In genomic region chr2:68361701-68362100, GRCm38 (mm10) we compare ENCODE assay signal across 21 mouse cellular contexts.
DNase-seq lines count a peak whose midpoint lies in the region; ATAC-seq and TF ChIP-seq lines count a peak whose summit lies in the region.
"Had no signal": no experiment of that assay in that cellular context is flagged by ENCODE, and none has a peak within 500 bp of the region (broad histone marks: within the 10 kb centered on the region; RNA-seq: fewer than 3 reads in every experiment).

No protein-coding gene starts in this region.

- H3K4me2 ChIP-seq in forebrain, embryonic 11.5 days (ENCODE audit: low read depth, low read length, severe bottlenecking) = no peak overlapping the region
- no peak overlapping the region for H3K4me2 ChIP-seq in heart, embryonic 13.5 days
- no peak overlapping the region for H3K4me2 ChIP-seq in hindbrain, embryonic 15.5 days
- H3K4me2 ChIP-seq: forebrain, embryonic 15.5 days; limb, embryonic 12.5 days; liver, embryonic 12.5 days; midbrain, embryonic 11.5 days had no signal

- peaks cover 26% of the 10 kb centered on the region for H3K36me3 ChIP-seq in forebrain, embryonic 10.5 days (replicated peaks)
- no peaks in the 10 kb centered on the region; the same call in 1 of the 2 replicates for H3K36me3 ChIP-seq in forebrain, embryonic 11.5 days (ENCODE audit: control insufficient read depth, insufficient read depth, low read length)
- peaks cover 44% of the 10 kb centered on the region for H3K36me3 ChIP-seq in heart, embryonic 13.5 days
- H3K36me3 ChIP-seq in hindbrain, embryonic 15.5 days = peaks cover 8% of the 10 kb centered on the region
- H3K36me3 ChIP-seq in thymus, adult 2 months (ENCODE audit: control insufficient read depth, insufficient read depth, low read length) = no peaks in the 10 kb centered on the region
- H3K36me3 ChIP-seq: liver, embryonic 12.5 days had no signal

- H3K27ac ChIP-seq in forebrain, embryonic 10.5 days = 0 out of 2 replicates have a peak overlapping the region, but pooled peaks have one; percentile 0
- H3K27ac ChIP-seq in forebrain, embryonic 11.5 days (ENCODE audit: low read depth, low read length) = no peak overlapping the region
- H3K27ac ChIP-seq in heart, embryonic 13.5 days (replicated peaks) = peak overlapping the region; percentile 43
- H3K27ac ChIP-seq in left cerebral cortex, adult 2 months = peak overlapping the region; percentile 19; the same call in 1 of the 2 replicates
- no peak overlapping the region for H3K27ac ChIP-seq in hindbrain, embryonic 15.5 days (replicated peaks)
- no peak overlapping the region for H3K27ac ChIP-seq in thymus, adult 2 months (ENCODE audit: control insufficient read depth, insufficient read depth, low read length)
- H3K27ac ChIP-seq: forebrain, embryonic 15.5 days; limb, embryonic 12.5 days; liver, embryonic 12.5 days had no signal

- H3K9me3 ChIP-seq in forebrain, embryonic 10.5 days = no peaks in the 10 kb centered on the region
- H3K9me3 ChIP-seq in forebrain, embryonic 11.5 days (ENCODE audit: control insufficient read depth, low read length) = no peaks in the 10 kb centered on the region
- no peaks in the 10 kb centered on the region for H3K9me3 ChIP-seq in heart, embryonic 13.5 days
- H3K9me3 ChIP-seq in hindbrain, embryonic 15.5 days = no peaks in the 10 kb centered on the region
- H3K9me3 ChIP-seq: forebrain, embryonic 15.5 days; limb, embryonic 12.5 days; liver, embryonic 12.5 days had no signal

- 65% methylated on average over 5 of the region's 5 CpGs for WGBS in forebrain, embryonic 10.5 days
- 61% methylated on average over 5 of the region's 5 CpGs for WGBS in forebrain, embryonic 11.5 days
- 38% methylated on average over 5 of the region's 5 CpGs for WGBS in heart, embryonic 13.5 days
- 28% methylated on average over 5 of the region's 5 CpGs for WGBS in hindbrain, embryonic 15.5 days
- WGBS in thymus, adult 2 months = 89% methylated on average over 5 of the region's 5 CpGs

- intact Hi-C loops in heart, postnatal 25 days (cut with DNase I) = loop anchor here (5.0 kb wide), 1 partner anchor 206 kb away; no protein-coding TSS in a partner anchor
- intact Hi-C loops in left cerebral cortex, adult 2 months (cut with DNase I) = no loop called here

- DNase-seq in forebrain, embryonic 10.5 days (ENCODE audit: extremely low spot score, low spot score) = no peak
- no peak for DNase-seq in forebrain, embryonic 11.5 days (ENCODE audit: low spot score)
- DNase-seq in heart, postnatal 25 days (ENCODE audit: low spot score) = no peak
- DNase-seq in left cerebral cortex, adult 2 months (ENCODE audit: extremely low spot score in 1 of 2, low spot score in 2 of 2) = no peak
- DNase-seq in left cerebral cortex, adult 11 months (ENCODE audit: low spot score) = no peak
- DNase-seq in thymus, adult 2 months = no peak
- DNase-seq: adrenal gland, postnatal 10 days; cerebellum, adult 8-10 months; cerebellum, postnatal 36 days; gastrocnemius, postnatal 14 days; kidney, adult 2 months; kidney, postnatal 10 days; lung, adult 18-20 months; lung, postnatal 10 days; thymus, postnatal 25 days had no signal

- no peaks in the 10 kb centered on the region for H3K27me3 ChIP-seq in forebrain, embryonic 10.5 days (ENCODE audit: poor library complexity, severe bottlenecking)
- H3K27me3 ChIP-seq in forebrain, embryonic 11.5 days (ENCODE audit: control insufficient read depth, insufficient read depth, low read length) = no peaks in the 10 kb centered on the region
- no peaks in the 10 kb centered on the region for H3K27me3 ChIP-seq in heart, embryonic 13.5 days (replicated peaks)
- no peaks in the 10 kb centered on the region for H3K27me3 ChIP-seq in hindbrain, embryonic 15.5 days
- H3K27me3 ChIP-seq in thymus, adult 2 months (ENCODE audit: control insufficient read depth, insufficient read depth, low read length) = no peaks in the 10 kb centered on the region
- H3K27me3 ChIP-seq: forebrain, embryonic 15.5 days; limb, embryonic 12.5 days; liver, embryonic 12.5 days had no signal

- no peak for ATAC-seq in forebrain, embryonic 11.5 days (replicated peaks; ENCODE audit: low FRiP score)
- no peak for ATAC-seq in heart, embryonic 13.5 days (ENCODE audit: extremely low read depth, insufficient number of reproducible peaks, low FRiP score, low TSS enrichment)
- ATAC-seq in hindbrain, embryonic 15.5 days (ENCODE audit: low FRiP score, low read depth) = 0 out of 2 replicates have a peak, but pooled peaks have one; percentile 5
- ATAC-seq: forebrain, embryonic 15.5 days; liver, embryonic 12.5 days had no signal

- no peak for TF ChIP-seq CTCF in left cerebral cortex, adult 2 months (IDR thresholded peaks at IDR 0.05)
- TF ChIP-seq CTCF in thymus, adult 2 months (IDR thresholded peaks at IDR 0.05; ENCODE audit: borderline replicate concordance, control insufficient read depth, extremely low read depth, insufficient read depth, low read length, poor library complexity) = no peak

- H3K9ac ChIP-seq in forebrain, embryonic 11.5 days (ENCODE audit: low read length) = no peak overlapping the region
- H3K9ac ChIP-seq in heart, embryonic 13.5 days = no peak overlapping the region
- no peak overlapping the region for H3K9ac ChIP-seq in hindbrain, embryonic 15.5 days
- H3K9ac ChIP-seq: forebrain, embryonic 15.5 days; limb, embryonic 12.5 days; liver, embryonic 12.5 days had no signal

- H3K4me3 ChIP-seq in forebrain, embryonic 10.5 days = no peak overlapping the region
- no peak overlapping the region for H3K4me3 ChIP-seq in forebrain, embryonic 11.5 days (ENCODE audit: low read depth, low read length)
- no peak overlapping the region for H3K4me3 ChIP-seq in heart, embryonic 13.5 days
- no peak overlapping the region for H3K4me3 ChIP-seq in left cerebral cortex, adult 2 months
- no peak overlapping the region for H3K4me3 ChIP-seq in hindbrain, embryonic 15.5 days
- H3K4me3 ChIP-seq in thymus, adult 2 months (ENCODE audit: control insufficient read depth, insufficient read depth, low read length) = no peak overlapping the region
- H3K4me3 ChIP-seq: forebrain, embryonic 15.5 days; limb, embryonic 12.5 days; liver, embryonic 12.5 days had no signal

- no peak for TF ChIP-seq POLR2A in thymus, adult 2 months (IDR thresholded peaks at IDR 0.05; ENCODE audit: control insufficient read depth, extremely low read depth, insufficient read depth, low read length, poor library complexity)

- H3K4me1 ChIP-seq in forebrain, embryonic 10.5 days = peaks cover 53% of the 10 kb centered on the region
- peaks cover 15% of the 10 kb centered on the region; the same call in 1 of the 2 replicates for H3K4me1 ChIP-seq in forebrain, embryonic 11.5 days (replicated peaks; ENCODE audit: control insufficient read depth, insufficient read depth, low read length)
- H3K4me1 ChIP-seq in heart, embryonic 13.5 days = peaks cover 57% of the 10 kb centered on the region
- H3K4me1 ChIP-seq in hindbrain, embryonic 15.5 days (replicated peaks) = peaks cover 34% of the 10 kb centered on the region
- peaks cover 12% of the 10 kb centered on the region for H3K4me1 ChIP-seq in thymus, adult 2 months (replicated peaks; ENCODE audit: control insufficient read depth, insufficient read depth, low read length)
- H3K4me1 ChIP-seq: liver, embryonic 12.5 days had no signal

Comparison
In these comparisons a context has a peak if more than half of its experiments do, and no peak if none do; other contexts are left out.
1. H3K27ac ChIP-seq: peak in forebrain, embryonic 10.5 days (single experiment), heart, embryonic 13.5 days (single experiment) and left cerebral cortex, adult 2 months (single experiment); none in forebrain, embryonic 11.5 days (single experiment), hindbrain, embryonic 15.5 days (single experiment) and thymus, adult 2 months (single experiment).